Mouse (Mus musculus) CH12.LX (cell line): ENCODE measurements at regions not wholly inside any gene's neighbourhood (a gene's known extent, or its start where the extent isn't known, plus 50 kb on each side); places are given as distances from the start of the nearest gene placed in this dataset.

Experiments used
- DNase-seq: peaks from one replicate; pipeline ENCODE4 v3.0.0-alpha.2; 2013; ENCODE audit errors: extremely low read depth
- H3K27ac ChIP-seq: 2 replicates; pipeline ENCODE4 v1.5.1; 2012; ENCODE audit warnings: low read depth, mild to moderate bottlenecking, control low read depth, moderate library complexity; ENCODE audit not compliant: insufficient read depth
- H3K27me3 ChIP-seq: replicated peaks from 2 replicates; pipeline ENCODE3; 2012; ENCODE audit warnings: inconsistent platforms
- H3K36me3 ChIP-seq, 2 experiments: replicated peaks in 1 of 2; 2 replicates each; pipeline versions ENCODE3 to v1.6.1; 2012; ENCODE audit warnings: inconsistent platforms in 1 of 2, low read length in 1 of 2, mild to moderate bottlenecking in 1 of 2, mixed read lengths in 1 of 2, moderate library complexity in 1 of 2; ENCODE audit not compliant: control insufficient read depth in 1 of 2, insufficient read depth in 1 of 2
- H3K4me1 ChIP-seq, 2 experiments: 2 replicates each; pipeline ENCODE4 v1.6.1; 2012; ENCODE audit warnings: inconsistent platforms in 1 of 2, moderate library complexity in 1 of 2; ENCODE audit not compliant: insufficient read depth in 2 of 2, control insufficient read depth in 1 of 2
- H3K4me2 ChIP-seq: 2 replicates; pipeline ENCODE4 v1.6.1; 2012; ENCODE audit warnings: low read depth, mild to moderate bottlenecking, control low read depth; ENCODE audit not compliant: poor library complexity, insufficient read depth, severe bottlenecking
- H3K4me3 ChIP-seq, 3 experiments: fragments of 150-350 bp in 1 of 3; sonication (generic) in 1 of 3; replicated peaks in 1 of 3; 2 replicates each; pipeline versions ENCODE3 to v1.5.1; 2011 to 2012; ENCODE audit warnings: low read depth in 2 of 3, low read length in 2 of 3, mild to moderate bottlenecking in 2 of 3, moderate library complexity in 2 of 3, control low read depth in 1 of 3, improper control_type of control experiment in 1 of 3, inconsistent platforms in 1 of 3, mixed read lengths in 1 of 3; ENCODE audit not compliant: poor library complexity in 1 of 3
- H3K79me2 ChIP-seq: replicated peaks from 2 replicates; pipeline ENCODE4 v1.6.1; 2012; ENCODE audit warnings: mild to moderate bottlenecking, moderate library complexity; ENCODE audit not compliant: control insufficient read depth, poor library complexity, insufficient read depth, severe bottlenecking; ENCODE audit errors: extremely low read depth
- H3K9ac ChIP-seq: 2 replicates; pipeline ENCODE4 v1.6.1; 2012; ENCODE audit warnings: low read depth, mild to moderate bottlenecking, control low read depth, moderate library complexity; ENCODE audit not compliant: insufficient read depth
- H3K9me3 ChIP-seq: replicated peaks from 2 replicates; pipeline ENCODE3; 2012; ENCODE audit warnings: low read length, inconsistent platforms, mixed read lengths
- BHLHE40 ChIP-seq: IDR thresholded peaks from 2 replicates; pipeline ENCODE4 v1.6.1; 2011; ENCODE audit warnings: mild to moderate bottlenecking, low read depth, low read length, improper control_type of control experiment
- CHD1 ChIP-seq: IDR thresholded peaks from 2 replicates; pipeline ENCODE4 v1.6.1; 2012; ENCODE audit warnings: low read depth, low read length, improper control_type of control experiment, inconsistent platforms
- CHD2 ChIP-seq: IDR thresholded peaks from 2 replicates; pipeline ENCODE4 v1.6.1; 2011; ENCODE audit warnings: low read length, improper control_type of control experiment
- E2F4 ChIP-seq: IDR thresholded peaks from 2 replicates; pipeline ENCODE4 v1.6.1; 2011; ENCODE audit warnings: low read depth, low read length, improper control_type of control experiment; ENCODE audit not compliant: insufficient replicate concordance
- EP300 ChIP-seq: IDR thresholded peaks from 2 replicates; pipeline ENCODE4 v1.6.1; 2011; ENCODE audit warnings: low read length, improper control_type of control experiment
- ETS1 ChIP-seq: conservative IDR thresholded peaks from 2 replicates; pipeline ENCODE4 v1.6.1; 2012; ENCODE audit warnings: low read depth, mild to moderate bottlenecking, inconsistent platforms, low read length, improper control_type of control experiment, moderate library complexity
- GABPA ChIP-seq: IDR thresholded peaks from 2 replicates; pipeline ENCODE4 v1.6.1; 2012; ENCODE audit warnings: low read depth, low read length, improper control_type of control experiment, inconsistent platforms; ENCODE audit not compliant: insufficient replicate concordance
- IRF4 ChIP-seq: IDR thresholded peaks from 2 replicates; pipeline ENCODE4 v1.6.1; 2014; ENCODE audit warnings: low read depth, mild to moderate bottlenecking, inconsistent platforms, low read length, improper control_type of control experiment
- JUND ChIP-seq: conservative IDR thresholded peaks from 2 replicates; pipeline ENCODE4 v1.6.1; 2011; ENCODE audit warnings: low read depth, low read length, improper control_type of control experiment
- MAZ ChIP-seq: IDR thresholded peaks from 2 replicates; pipeline ENCODE4 v1.6.1; 2012; ENCODE audit warnings: low read depth, mild to moderate bottlenecking, inconsistent platforms, low read length, improper control_type of control experiment, moderate library complexity
- MEF2A ChIP-seq: IDR thresholded peaks from 2 replicates; pipeline ENCODE4 v1.6.1; 2014; ENCODE audit warnings: low read depth, mild to moderate bottlenecking, inconsistent platforms, low read length, improper control_type of control experiment, borderline replicate concordance
- MYC ChIP-seq: IDR thresholded peaks from 2 replicates; pipeline ENCODE4 v1.6.1; 2011; ENCODE audit warnings: low read depth, mild to moderate bottlenecking, improper control_type of control experiment, low read length
- PAX5 ChIP-seq: IDR thresholded peaks from 2 replicates; pipeline ENCODE4 v1.6.1; 2012; ENCODE audit warnings: low read length, inconsistent platforms, mixed read lengths
- POLR2A ChIP-seq: IDR thresholded peaks from 2 replicates; pipeline ENCODE4 v1.6.1; 2011; ENCODE audit warnings: low read depth, mild to moderate bottlenecking, improper control_type of control experiment, low read length
- POLR2AphosphoS2 ChIP-seq: IDR thresholded peaks from 2 replicates; pipeline ENCODE4 v1.6.1; 2011; ENCODE audit warnings: low read depth, low read length, improper control_type of control experiment
- RAD21 ChIP-seq: IDR thresholded peaks from 2 replicates; pipeline ENCODE4 v1.6.1; 2011; ENCODE audit warnings: low read depth, mild to moderate bottlenecking, low read length, improper control_type of control experiment, moderate library complexity
- RCOR1 ChIP-seq: conservative IDR thresholded peaks from 2 replicates; pipeline ENCODE4 v1.6.1; 2012; ENCODE audit warnings: low read depth, mild to moderate bottlenecking, inconsistent platforms, low read length, improper control_type of control experiment
- SMC3 ChIP-seq: IDR thresholded peaks from 2 replicates; pipeline ENCODE4 v1.6.1; 2011; ENCODE audit warnings: low read depth, low read length, improper control_type of control experiment
- UBTF ChIP-seq: IDR thresholded peaks from 2 replicates; pipeline ENCODE4 v1.6.1; 2012; ENCODE audit warnings: low read depth, mild to moderate bottlenecking, inconsistent platforms, low read length, improper control_type of control experiment, moderate library complexity
- USF1 ChIP-seq: IDR thresholded peaks from 2 replicates; pipeline ENCODE4 v1.6.1; 2014; ENCODE audit warnings: low read depth, mild to moderate bottlenecking, inconsistent platforms, low read length, improper control_type of control experiment
- USF2 ChIP-seq: conservative IDR thresholded peaks from 2 replicates; pipeline ENCODE4 v1.6.1; 2011; ENCODE audit warnings: low read depth, low read length, improper control_type of control experiment
- ZC3H11A ChIP-seq: IDR thresholded peaks from 2 replicates; pipeline ENCODE4 v1.6.1; 2012; ENCODE audit warnings: low read depth, mild to moderate bottlenecking, inconsistent platforms, low read length, improper control_type of control experiment
- ZKSCAN1 ChIP-seq: IDR thresholded peaks from 2 replicates; pipeline ENCODE4 v1.6.1; 2012; ENCODE audit warnings: low read depth, inconsistent platforms, low read length, improper control_type of control experiment, borderline replicate concordance
- ZMIZ1 ChIP-seq: IDR thresholded peaks from 2 replicates; pipeline ENCODE4 v1.6.1; 2012; ENCODE audit warnings: low read depth, mild to moderate bottlenecking, inconsistent platforms, low read length, improper control_type of control experiment
- ZNF384 ChIP-seq: IDR thresholded peaks from 2 replicates; pipeline ENCODE4 v1.6.1; 2012; ENCODE audit warnings: low read depth, low read length, improper control_type of control experiment, inconsistent platforms
- dilution Hi-C: fragments of 300-500 bp; cut with MboI; formaldehyde crosslinking; loops from 2 replicates; pipeline ENCODE4 v1.14.3; 2020; ENCODE audit warnings: low sequenced_read_pairs; ENCODE audit not compliant: extremely low pct_unique_long_range_greater_than_20kb, extremely low pct_ligation_motif_present
- in situ Hi-C: fragments of 300-500 bp; cut with MboI; formaldehyde crosslinking; loops from 3 replicates; pipeline ENCODE4 v1.14.3; 2019; ENCODE audit warnings: low sequenced_read_pairs, low pct_ligation_motif_present, low pct_unique_long_range_greater_than_20kb, mixed read lengths

GRCm38 (mm10) chr10:98434974-98435373 lies 479.2 kb upstream of the Atp2b1 start:
- in situ Hi-C loops (no loop called here), dilution Hi-C loops (no loop called here)
- no peaks in the 10 kb centered on the region for H3K79me2 ChIP-seq
- H3K4me2 ChIP-seq = no peak overlapping the region
- no peaks in the 10 kb centered on the region for H3K27me3 ChIP-seq
- no peaks in the 10 kb centered on the region for H3K9me3 ChIP-seq
- no peaks in the 10 kb centered on the region for H3K36me3 ChIP-seq
- H3K27ac ChIP-seq = no peak overlapping the region
- H3K4me1 ChIP-seq = no peaks in the 10 kb centered on the region
- no peak for TF ChIP-seq RAD21
- TF ChIP-seq EP300 = no peak
- no peak for TF ChIP-seq CHD1
- no peak for TF ChIP-seq RCOR1
- TF ChIP-seq MAZ = no peak
- no peak for TF ChIP-seq ZNF384
- TF ChIP-seq SMC3 = no peak
- no peak for TF ChIP-seq IRF4
- no peak for TF ChIP-seq MYC
- no peak overlapping the region for H3K9ac ChIP-seq
- H3K4me3 ChIP-seq = no peak overlapping the region
- no peak for DNase-seq

GRCm38 (mm10) chr10:98461538-98461937 lies 452.7 kb upstream of the Atp2b1 start:
- H3K36me3 ChIP-seq = no peaks in the 10 kb centered on the region
- no peaks in the 10 kb centered on the region for H3K4me1 ChIP-seq
- in situ Hi-C loops (no loop called here), dilution Hi-C loops (no loop called here)
- H3K4me2 ChIP-seq = no peak overlapping the region
- no peaks in the 10 kb centered on the region for H3K79me2 ChIP-seq
- H3K9ac ChIP-seq = no peak overlapping the region
- H3K27me3 ChIP-seq = no peaks in the 10 kb centered on the region
- TF ChIP-seq JUND = no peak
- no peak for TF ChIP-seq POLR2AphosphoS2
- TF ChIP-seq UBTF = no peak
- no peak for TF ChIP-seq MEF2A
- TF ChIP-seq USF1 = no peak
- TF ChIP-seq PAX5 = no peak
- TF ChIP-seq ZMIZ1 = no peak
- no peak for TF ChIP-seq POLR2A
- no peak for TF ChIP-seq IRF4
- no peak for TF ChIP-seq USF2
- TF ChIP-seq BHLHE40 = no peak
- no peak for TF ChIP-seq ZKSCAN1
- no peak for TF ChIP-seq ETS1
- no peak for TF ChIP-seq SMC3
- no peak for TF ChIP-seq ZC3H11A
- TF ChIP-seq CHD1 = no peak
- no peak for TF ChIP-seq CHD2
- no peak for TF ChIP-seq GABPA
- TF ChIP-seq RAD21 = no peak
- TF ChIP-seq E2F4 = no peak
- H3K27ac ChIP-seq = no peak overlapping the region
- no peak overlapping the region for H3K4me3 ChIP-seq
- no peaks in the 10 kb centered on the region for H3K9me3 ChIP-seq
- no peak for DNase-seq
